Mouse (Mus musculus): ENCODE data around the gene Pde4b. TPM values are rescaled to one million over a fixed set of nuclear protein-coding genes. Genes with fewer than 3 reads are reported as not detected.

The Pde4b gene
- polyA plus RNA-seq, 1 experiment: 6.7 TPM

DNA sequence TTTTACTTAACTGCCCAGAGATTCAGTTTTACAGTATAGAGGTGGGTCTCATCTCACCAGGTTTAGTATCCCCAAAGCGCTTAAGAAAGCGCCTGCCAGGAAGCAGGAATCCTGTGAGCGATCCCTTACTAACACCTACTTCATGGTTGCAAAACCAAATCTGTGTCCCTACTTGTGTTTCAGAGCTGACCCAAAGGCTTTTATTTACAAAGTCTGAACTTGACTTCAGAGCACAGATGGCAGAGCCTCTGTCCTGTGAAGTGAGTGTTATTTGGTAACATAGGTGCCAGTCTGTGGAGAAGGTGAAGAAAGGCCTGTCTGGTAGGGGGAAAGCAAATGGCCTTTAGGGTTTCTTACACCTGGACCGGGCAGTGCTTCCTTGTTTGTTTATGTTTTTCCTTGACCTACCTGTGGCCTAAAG, 486.0 kb downstream of the Pde4b start:
- TF ChIP-seq POLR2A (IDR thresholded peaks at IDR 0.05; ENCODE audit: insufficient read length, low read depth): no peak
- TF ChIP-seq USF1 (IDR thresholded peaks at IDR 0.05; ENCODE audit: low read depth): no peak
- no peak for TF ChIP-seq MYOD1 (IDR thresholded peaks at IDR 0.05; ENCODE audit: control insufficient read depth in 1 of 3, insufficient read length in 2 of 3, low read depth in 2 of 3)
- TF ChIP-seq SRF (IDR thresholded peaks at IDR 0.05; ENCODE audit: control insufficient read depth, insufficient read length, low read depth): no peak
- no peak for TF ChIP-seq MAX (IDR thresholded peaks at IDR 0.05; ENCODE audit: low read depth)
- Histone ChIP-seq H3ac (ENCODE audit: control insufficient read depth, insufficient read length) (no peak overlapping the region), H3K27me3 (ENCODE audit: control insufficient read depth, insufficient read depth, insufficient read length) (no peaks in the 10 kb centered on the region), H3K36me3 (ENCODE audit: control insufficient read depth, insufficient read depth) (no peaks in the 10 kb centered on the region), H3K4me2 (ENCODE audit: low read depth) (peak overlapping the region; percentile 78), H3K4me3 (no peak overlapping the region), H3K79me2 (ENCODE audit: control insufficient read depth, insufficient read depth) (peaks cover 17% of the 10 kb centered on the region)

DNA sequence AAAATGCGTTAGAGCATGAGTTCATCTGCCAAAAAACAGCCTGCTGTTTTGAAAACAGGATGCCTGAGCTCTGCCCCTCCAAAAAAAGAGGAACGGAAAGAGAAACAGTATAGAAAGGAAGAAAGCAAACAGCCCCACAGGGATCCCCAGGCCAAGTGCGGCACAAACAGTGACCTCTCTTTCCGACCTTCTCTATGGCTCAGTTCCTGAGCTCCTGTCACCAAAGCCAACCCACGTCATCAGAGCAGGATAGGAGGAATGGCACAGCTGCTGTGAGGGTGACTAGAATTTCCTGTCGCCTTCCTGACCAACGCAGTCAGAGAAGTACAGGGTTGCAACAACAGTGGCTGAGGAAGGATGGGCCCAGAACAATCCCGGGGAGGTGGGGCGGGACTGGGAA, 486.9 kb downstream of the Pde4b start:
- no peak overlapping the region for H3ac ChIP-seq (ENCODE audit: control insufficient read depth, insufficient read length)
- peak overlapping the region; percentile 51 for H3K4me2 ChIP-seq (ENCODE audit: low read depth)
- H3K79me2 ChIP-seq (ENCODE audit: control insufficient read depth, insufficient read depth): peaks cover 17% of the 10 kb centered on the region
- no peak overlapping the region for H3K4me3 ChIP-seq
- no peaks in the 10 kb centered on the region for H3K36me3 ChIP-seq (ENCODE audit: control insufficient read depth, insufficient read depth)
- TF ChIP-seq MAX (IDR thresholded peaks at IDR 0.05; ENCODE audit: low read depth) (no peak), MYOD1 (IDR thresholded peaks at IDR 0.05; ENCODE audit: control insufficient read depth in 1 of 3, insufficient read length in 2 of 3, low read depth in 2 of 3) (peak in 1 of 3 experiments; percentile 79), MYOG (IDR thresholded peaks at IDR 0.05; ENCODE audit: control insufficient read depth in 1 of 3, insufficient read depth in 1 of 3, insufficient read length in 2 of 3, low read depth in 2 of 3) (peak in 1 of 3 experiments; percentile 51)
- no peaks in the 10 kb centered on the region for H3K27me3 ChIP-seq (ENCODE audit: control insufficient read depth, insufficient read depth, insufficient read length)

DNA sequence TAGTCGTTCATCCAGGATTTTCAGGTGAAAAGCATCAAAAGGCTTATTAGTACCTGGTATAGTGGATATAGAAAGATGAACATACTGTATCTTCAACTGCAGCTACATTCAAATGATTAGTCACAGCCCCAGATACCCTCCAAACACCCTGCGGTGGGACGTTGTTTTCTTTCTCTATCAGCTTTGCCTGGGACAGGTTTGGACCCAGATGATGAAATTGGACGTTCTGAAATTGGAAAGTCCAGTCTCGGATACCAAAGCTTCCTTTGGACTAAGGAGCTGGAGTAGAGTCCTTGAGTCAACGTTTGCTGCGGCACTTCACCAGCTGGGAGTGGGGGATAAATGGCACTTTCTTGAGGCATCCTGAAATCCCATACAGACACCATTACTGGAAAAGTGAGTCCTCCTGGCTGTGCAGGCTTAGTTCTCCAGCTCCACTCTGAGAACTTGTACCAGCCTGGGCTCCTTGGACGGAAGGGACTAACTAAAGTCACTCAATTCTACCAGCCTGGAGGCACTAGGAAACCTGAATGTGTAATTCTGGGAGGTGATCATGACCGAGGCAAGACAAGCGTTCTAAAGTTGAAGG, 487.4 kb downstream of the Pde4b start:
- Histone ChIP-seq H3K27me3 (ENCODE audit: control insufficient read depth, insufficient read depth, insufficient read length) (no peaks in the 10 kb centered on the region), H3ac (ENCODE audit: control insufficient read depth, insufficient read length) (no peak overlapping the region), H3K79me2 (ENCODE audit: control insufficient read depth, insufficient read depth) (peaks cover 17% of the 10 kb centered on the region), H3K36me3 (ENCODE audit: control insufficient read depth, insufficient read depth) (no peaks in the 10 kb centered on the region), H3K4me3 (no peak overlapping the region), H3K4me2 (ENCODE audit: low read depth) (peak overlapping the region; percentile 51)
- TF ChIP-seq POLR2A (IDR thresholded peaks at IDR 0.05; ENCODE audit: insufficient read length, low read depth) (no peak), TCF3 (IDR thresholded peaks at IDR 0.05; ENCODE audit: insufficient read length, low read depth) (no peak), MYOG (IDR thresholded peaks at IDR 0.05; ENCODE audit: control insufficient read depth in 1 of 3, insufficient read depth in 1 of 3, insufficient read length in 2 of 3, low read depth in 2 of 3) (no peak), MYOD1 (IDR thresholded peaks at IDR 0.05; ENCODE audit: control insufficient read depth in 1 of 3, insufficient read length in 2 of 3, low read depth in 2 of 3) (no peak), E2F4 (IDR thresholded peaks at IDR 0.05; ENCODE audit: insufficient read depth) (no peak), POLR2AphosphoS2 (IDR thresholded peaks at IDR 0.05; ENCODE audit: insufficient read length, low read depth) (no peak), USF1 (IDR thresholded peaks at IDR 0.05; ENCODE audit: low read depth) (no peak), CEBPB (IDR thresholded peaks at IDR 0.05; ENCODE audit: insufficient read depth, poor library complexity, severe bottlenecking) (no peak), SRF (IDR thresholded peaks at IDR 0.05; ENCODE audit: control insufficient read depth, insufficient read length, low read depth) (no peak), TCF12 (IDR thresholded peaks at IDR 0.05; ENCODE audit: insufficient read depth, poor library complexity, severe bottlenecking) (no peak), REST (IDR thresholded peaks at IDR 0.05; ENCODE audit: insufficient read depth, insufficient read length) (no peak), MAX (IDR thresholded peaks at IDR 0.05; ENCODE audit: low read depth) (no peak)

DNA sequence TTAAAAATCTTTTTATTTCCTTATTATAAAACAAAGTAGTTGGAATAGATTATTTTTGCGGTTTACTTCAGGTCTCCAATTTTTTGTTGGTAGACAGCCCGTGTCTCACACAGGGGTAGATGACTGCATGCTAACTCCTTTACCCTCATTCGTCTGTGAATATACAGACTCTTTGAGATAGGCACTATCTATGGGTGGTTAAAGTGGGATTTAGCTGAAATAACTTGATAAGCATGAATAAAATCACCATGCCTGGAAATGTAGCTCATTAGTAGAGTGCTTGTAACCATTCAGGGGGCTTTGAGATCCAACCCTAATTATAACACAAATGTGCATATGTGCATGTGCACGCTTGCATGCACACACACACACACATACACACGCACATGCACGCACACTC, 488.8 kb downstream of the Pde4b start:
- Histone ChIP-seq H3K36me3 (ENCODE audit: control insufficient read depth, insufficient read depth) (no peaks in the 10 kb centered on the region), H3K27me3 (ENCODE audit: control insufficient read depth, insufficient read depth, insufficient read length) (no peaks in the 10 kb centered on the region), H3ac (ENCODE audit: control insufficient read depth, insufficient read length) (no peak overlapping the region), H3K4me2 (ENCODE audit: low read depth) (no peak overlapping the region), H3K4me3 (no peak overlapping the region), H3K79me2 (ENCODE audit: control insufficient read depth, insufficient read depth) (peaks cover 17% of the 10 kb centered on the region)
- TF ChIP-seq E2F4 (IDR thresholded peaks at IDR 0.05; ENCODE audit: insufficient read depth) (no peak), TCF12 (IDR thresholded peaks at IDR 0.05; ENCODE audit: insufficient read depth, poor library complexity, severe bottlenecking) (no peak), POLR2A (IDR thresholded peaks at IDR 0.05; ENCODE audit: insufficient read length, low read depth) (no peak), MYOD1 (IDR thresholded peaks at IDR 0.05; ENCODE audit: control insufficient read depth in 1 of 3, insufficient read length in 2 of 3, low read depth in 2 of 3) (no peak), SRF (IDR thresholded peaks at IDR 0.05; ENCODE audit: control insufficient read depth, insufficient read length, low read depth) (no peak), MYOG (IDR thresholded peaks at IDR 0.05; ENCODE audit: control insufficient read depth in 1 of 3, insufficient read depth in 1 of 3, insufficient read length in 2 of 3, low read depth in 2 of 3) (no peak), POLR2AphosphoS2 (IDR thresholded peaks at IDR 0.05; ENCODE audit: insufficient read length, low read depth) (no peak), TCF3 (IDR thresholded peaks at IDR 0.05; ENCODE audit: insufficient read length, low read depth) (no peak), MAX (IDR thresholded peaks at IDR 0.05; ENCODE audit: low read depth) (no peak), REST (IDR thresholded peaks at IDR 0.05; ENCODE audit: insufficient read depth, insufficient read length) (no peak), USF1 (IDR thresholded peaks at IDR 0.05; ENCODE audit: low read depth) (no peak), CEBPB (IDR thresholded peaks at IDR 0.05; ENCODE audit: insufficient read depth, poor library complexity, severe bottlenecking) (no peak)

- H3ac ChIP-seq (ENCODE audit: control insufficient read depth, insufficient read length): no peak overlapping the region
- peaks cover 4% of the 10 kb centered on the region for H3K36me3 ChIP-seq (ENCODE audit: control insufficient read depth, insufficient read depth)
- H3K4me2 ChIP-seq (ENCODE audit: low read depth): no peak overlapping the region
- H3K4me3 ChIP-seq: no peak overlapping the region
- TF ChIP-seq MYOG (IDR thresholded peaks at IDR 0.05; ENCODE audit: control insufficient read depth in 1 of 3, insufficient read depth in 1 of 3, insufficient read length in 2 of 3, low read depth in 2 of 3) (no peak), TCF12 (IDR thresholded peaks at IDR 0.05; ENCODE audit: insufficient read depth, poor library complexity, severe bottlenecking) (no peak), USF1 (IDR thresholded peaks at IDR 0.05; ENCODE audit: low read depth) (no peak), MYOD1 (IDR thresholded peaks at IDR 0.05; ENCODE audit: control insufficient read depth in 1 of 3, insufficient read length in 2 of 3, low read depth in 2 of 3) (no peak), TCF3 (IDR thresholded peaks at IDR 0.05; ENCODE audit: insufficient read length, low read depth) (no peak), MAX (IDR thresholded peaks at IDR 0.05; ENCODE audit: low read depth) (no peak), SRF (IDR thresholded peaks at IDR 0.05; ENCODE audit: control insufficient read depth, insufficient read length, low read depth) (no peak), POLR2AphosphoS2 (IDR thresholded peaks at IDR 0.05; ENCODE audit: insufficient read length, low read depth) (no peak), CEBPB (IDR thresholded peaks at IDR 0.05; ENCODE audit: insufficient read depth, poor library complexity, severe bottlenecking) (no peak), POLR2A (IDR thresholded peaks at IDR 0.05; ENCODE audit: insufficient read length, low read depth) (no peak), E2F4 (IDR thresholded peaks at IDR 0.05; ENCODE audit: insufficient read depth) (no peak)
- peaks cover 5% of the 10 kb centered on the region for H3K79me2 ChIP-seq (ENCODE audit: control insufficient read depth, insufficient read depth)
- no peaks in the 10 kb centered on the region for H3K27me3 ChIP-seq (ENCODE audit: control insufficient read depth, insufficient read depth, insufficient read length)
Measured at GRCm38 (mm10) chr4:102577636-102578035, 490.3 kb downstream of the Pde4b start.

Data from myocyte (in vitro differentiated cells).